In the genomic region with DNA sequence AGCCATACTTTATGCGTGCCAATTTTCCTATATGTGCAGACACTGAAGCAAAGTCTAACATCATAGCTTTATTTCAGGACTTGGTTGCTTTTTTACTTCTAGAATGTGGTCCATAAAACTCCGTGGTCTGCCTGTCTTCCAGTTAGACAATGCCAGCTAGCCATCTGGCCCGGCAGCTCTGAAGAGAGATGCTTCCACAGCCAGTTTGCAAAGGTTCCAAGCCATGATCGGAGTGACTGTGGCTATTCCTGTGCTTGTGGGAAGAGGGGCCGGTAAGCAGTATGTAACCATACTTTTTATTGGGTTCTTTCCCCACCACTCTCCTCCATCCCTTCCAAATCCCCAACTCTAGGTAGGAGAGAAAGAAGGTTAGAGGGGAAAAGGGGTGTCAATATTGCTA, we compare ENCODE assay signal across 30 mouse cellular contexts. TPM values are rescaled to one million over a fixed set of nuclear protein-coding genes. Genes with fewer than 3 reads are reported as not detected.
DNase-seq lines count a peak whose midpoint lies in the region; ATAC-seq and TF ChIP-seq lines count a peak whose summit lies in the region.
"Not testable (repeated sequence)": the region's sequence is repeated elsewhere in the genome, so short reads cannot be mapped to it uniquely, and the experiment has no call there.
"Had no signal": no experiment of that assay in that cellular context is flagged by ENCODE, and none has a peak within 500 bp of the region (broad histone marks: within the 10 kb centered on the region; RNA-seq: fewer than 3 reads in every experiment).

No protein-coding gene starts in this region.

- TF ChIP-seq CTCF in forebrain, postnatal 0 days (IDR thresholded peaks at IDR 0.05; ENCODE audit: low read depth) = not testable (repeated sequence)

- WGBS in forebrain, postnatal 0 days = 80% methylated on average over 5 of the region's 5 CpGs

- H3K4me3 ChIP-seq in forebrain, postnatal 0 days (ENCODE audit: low read depth, low read length) = not testable (repeated sequence)

- H3K9ac ChIP-seq in forebrain, postnatal 0 days = not testable (repeated sequence)

- H3K27ac ChIP-seq in forebrain, postnatal 0 days (ENCODE audit: low read depth, low read length) = not testable (repeated sequence)

- not testable (repeated sequence) for H3K4me1 ChIP-seq in forebrain, postnatal 0 days (ENCODE audit: insufficient read depth)

- H3K27me3 ChIP-seq in forebrain, postnatal 0 days (ENCODE audit: insufficient read depth, low read length) = not testable (repeated sequence)

- not testable (repeated sequence) for H3K4me2 ChIP-seq in forebrain, postnatal 0 days (ENCODE audit: low read depth)

- H3K9me3 ChIP-seq in forebrain, postnatal 0 days (ENCODE audit: low read length) = not testable (repeated sequence)

- peak; percentile 25 for ATAC-seq in forebrain, postnatal 0 days

- DNase-seq in cerebellum, postnatal 10 days = peak; percentile 17 to 30
- not testable (repeated sequence) for DNase-seq in forebrain, postnatal 0 days
- peak; percentile 4 for DNase-seq in layer of hippocampus, adult 11-12 months (ENCODE audit: low spot score)
- DNase-seq in layer of hippocampus, postnatal 10 days (ENCODE audit: low spot score in 2 of 2) = peak; percentile 17 to 33
- peak; percentile 18 for DNase-seq in right cerebral cortex, adult 18-20 months

- not testable (repeated sequence) for H3K36me3 ChIP-seq in forebrain, postnatal 0 days (ENCODE audit: insufficient read depth)

RNA-seq across cellular contexts. Expression of gene Olfr1555-ps1, which starts 5.5 kb away (rescaled TPM):
- not detected in 2 replicates for total RNA-seq in forebrain, postnatal 0 days (2014; rRNA removed)
- not detected in 2 replicates for polyA plus RNA-seq in forebrain, postnatal 0 days (2015; fragmentation: Nextera tagmentation; extraction: Ambion mirVana)
- total RNA-seq in layer of hippocampus, postnatal 10 days (2021) = not detected
- total RNA-seq: adrenal gland, adult 2 months; adrenal gland, postnatal 14 days; adrenal gland, postnatal 4 days; gastrocnemius, adult 8-10 months; gastrocnemius, postnatal 36 days; granulocyte monocyte progenitor cell, adult 5-6 weeks; heart, adult 2 months; heart, postnatal 14 days; heart, postnatal 4 days; hindbrain, postnatal 0 days; MEL had no signal
- polyA plus RNA-seq: adrenal gland, adult 2 months; C2C12; embryonic facial prominence, embryonic 11.5 days; forebrain, embryonic 10.5 days; forebrain, embryonic 13.5 days; forebrain, embryonic 16.5 days; heart, adult 2 months; heart, embryonic 10.5 days; heart, embryonic 13.5 days; heart, embryonic 16.5 days; hindbrain, embryonic 11.5 days; hindbrain, embryonic 14.5 days; hindbrain, postnatal 0 days; intestine, embryonic 16.5 days had no signal

RNA-seq across cellular contexts. Expression of gene Olfr1431, which starts 25.0 kb away (rescaled TPM):
- total RNA-seq in forebrain, postnatal 0 days (2014; rRNA removed) = not detected in 2 replicates
- not detected in 2 replicates for polyA plus RNA-seq in forebrain, postnatal 0 days (2015; fragmentation: Nextera tagmentation; extraction: Ambion mirVana)
- not detected for total RNA-seq in layer of hippocampus, postnatal 10 days (2021)
- total RNA-seq: adrenal gland, adult 2 months; adrenal gland, postnatal 14 days; adrenal gland, postnatal 4 days; gastrocnemius, adult 8-10 months; gastrocnemius, postnatal 36 days; granulocyte monocyte progenitor cell, adult 5-6 weeks; heart, adult 2 months; heart, postnatal 14 days; heart, postnatal 4 days; hindbrain, postnatal 0 days; MEL had no signal
- polyA plus RNA-seq: adrenal gland, adult 2 months; C2C12; CD4-positive, CD25-positive, alpha-beta regulatory T cell, adult 4 months; embryonic facial prominence, embryonic 11.5 days; embryonic facial prominence, embryonic 14.5 days; forebrain, embryonic 10.5 days; forebrain, embryonic 13.5 days; forebrain, embryonic 16.5 days; heart, adult 2 months; heart, embryonic 10.5 days; heart, embryonic 13.5 days; heart, embryonic 16.5 days; hindbrain, embryonic 11.5 days; hindbrain, embryonic 14.5 days; hindbrain, postnatal 0 days; inflammation-experienced regulatory T-cells, adult 6 months; intestine, embryonic 16.5 days had no signal

RNA-seq across cellular contexts. Expression of gene Olfr76, which starts 52.4 kb away (rescaled TPM):
- not detected in 2 replicates for total RNA-seq in forebrain, postnatal 0 days (2014; rRNA removed)
- not detected in 2 replicates for polyA plus RNA-seq in forebrain, postnatal 0 days (2015; fragmentation: Nextera tagmentation; extraction: Ambion mirVana)
- not detected for total RNA-seq in layer of hippocampus, postnatal 10 days (2021)
- total RNA-seq: adrenal gland, adult 2 months; adrenal gland, postnatal 14 days; adrenal gland, postnatal 4 days; gastrocnemius, adult 8-10 months; gastrocnemius, postnatal 36 days; granulocyte monocyte progenitor cell, adult 5-6 weeks; heart, adult 2 months; heart, postnatal 14 days; heart, postnatal 4 days; hindbrain, postnatal 0 days; MEL had no signal
- polyA plus RNA-seq: adrenal gland, adult 2 months; C2C12; CD4-positive, CD25-positive, alpha-beta regulatory T cell, adult 4 months; embryonic facial prominence, embryonic 11.5 days; embryonic facial prominence, embryonic 14.5 days; forebrain, embryonic 10.5 days; forebrain, embryonic 13.5 days; forebrain, embryonic 16.5 days; heart, adult 2 months; heart, embryonic 10.5 days; heart, embryonic 13.5 days; heart, embryonic 16.5 days; hindbrain, embryonic 11.5 days; hindbrain, embryonic 14.5 days; hindbrain, postnatal 0 days; intestine, embryonic 16.5 days had no signal

RNA-seq across cellular contexts. Expression of gene Olfr1432, which starts 57.0 kb away (rescaled TPM):
- not detected in 2 replicates for total RNA-seq in forebrain, postnatal 0 days (2014; rRNA removed)
- polyA plus RNA-seq in forebrain, postnatal 0 days (2015; fragmentation: Nextera tagmentation; extraction: Ambion mirVana) = not detected in 2 replicates
- total RNA-seq in layer of hippocampus, postnatal 10 days (2021) = not detected
- total RNA-seq: adrenal gland, adult 2 months; adrenal gland, postnatal 14 days; adrenal gland, postnatal 4 days; gastrocnemius, adult 8-10 months; gastrocnemius, postnatal 36 days; granulocyte monocyte progenitor cell, adult 5-6 weeks; heart, adult 2 months; heart, postnatal 14 days; heart, postnatal 4 days; hindbrain, postnatal 0 days; MEL had no signal
- polyA plus RNA-seq: adrenal gland, adult 2 months; C2C12; embryonic facial prominence, embryonic 11.5 days; forebrain, embryonic 10.5 days; forebrain, embryonic 13.5 days; forebrain, embryonic 16.5 days; heart, adult 2 months; heart, embryonic 10.5 days; heart, embryonic 13.5 days; heart, embryonic 16.5 days; hindbrain, embryonic 11.5 days; hindbrain, embryonic 14.5 days; hindbrain, postnatal 0 days; inflammation-experienced regulatory T-cells, adult 6 months; intestine, embryonic 16.5 days had no signal

RNA-seq across cellular contexts. Expression of gene Olfr1428, which starts 59.7 kb away (rescaled TPM):
- total RNA-seq in forebrain, postnatal 0 days (2014; rRNA removed) = not detected in 2 replicates
- polyA plus RNA-seq in forebrain, postnatal 0 days (2015; fragmentation: Nextera tagmentation; extraction: Ambion mirVana) = not detected in 2 replicates
- total RNA-seq in layer of hippocampus, postnatal 10 days (2021) = not detected
- total RNA-seq: adrenal gland, adult 2 months; adrenal gland, postnatal 14 days; adrenal gland, postnatal 4 days; gastrocnemius, adult 8-10 months; gastrocnemius, postnatal 36 days; granulocyte monocyte progenitor cell, adult 5-6 weeks; heart, adult 2 months; heart, postnatal 14 days; heart, postnatal 4 days; hindbrain, postnatal 0 days; MEL had no signal
- polyA plus RNA-seq: adrenal gland, adult 2 months; C2C12; CD4-positive, CD25-positive, alpha-beta regulatory T cell, adult 4 months; embryonic facial prominence, embryonic 11.5 days; forebrain, embryonic 10.5 days; forebrain, embryonic 13.5 days; forebrain, embryonic 16.5 days; heart, adult 2 months; heart, embryonic 10.5 days; heart, embryonic 13.5 days; heart, embryonic 16.5 days; hindbrain, embryonic 11.5 days; hindbrain, embryonic 14.5 days; hindbrain, postnatal 0 days; inflammation-experienced regulatory T-cells, adult 6 months; intestine, embryonic 16.5 days had no signal
